Mouse (Mus musculus) midbrain, embryonic 10.5 days (tissue): Measurements from ENCODE around the gene Arl4c. TPM values are rescaled to one million over a fixed set of nuclear protein-coding genes. Genes with fewer than 3 reads are reported as not detected.

Experiments used
- DNase-seq: peaks from one replicate; pipeline ENCODE4 v3.0.0-alpha.2; 2017; ENCODE audit warnings: low spot score
- H3K27ac ChIP-seq: fragments of 300-500 bp; sonication (generic); replicated peaks from 2 replicates; pipeline ENCODE4 v1.5.1; 2016; ENCODE audit warnings: mild to moderate bottlenecking
- H3K27me3 ChIP-seq: fragments of 300-500 bp; sonication (generic); 2 replicates; pipeline ENCODE4 v1.6.1; 2016; ENCODE audit warnings: low read depth, mild to moderate bottlenecking; ENCODE audit not compliant: poor library complexity, severe bottlenecking
- H3K36me3 ChIP-seq: fragments of 300-500 bp; sonication (generic); 2 replicates; pipeline ENCODE4 v1.6.1; 2016; ENCODE audit warnings: mild to moderate bottlenecking, moderate library complexity
- H3K4me1 ChIP-seq: fragments of 300-500 bp; sonication (generic); 2 replicates; pipeline ENCODE4 v1.6.1; 2016
- H3K4me3 ChIP-seq: fragments of 300-500 bp; sonication (generic); 2 replicates; pipeline ENCODE4 v1.5.1; 2016; ENCODE audit warnings: mild to moderate bottlenecking, moderate library complexity
- H3K9me3 ChIP-seq: fragments of 300-500 bp; sonication (generic); replicated peaks from 2 replicates; pipeline ENCODE4 v1.6.1; 2016; ENCODE audit warnings: mild to moderate bottlenecking
- WGBS: fragments of 180-500 bp; shearing (Covaris S2); methylation state at CpG from one replicate; pipeline ENCODE4 v1.1.7; 2016; 5-methylcytosine and 5-hydroxymethylcytosine counted together
- polyA plus RNA-seq: library from polyadenylated mRNA; unstranded; fragments of >200 nt; fragmentation: Nextera tagmentation; extraction: Ambion mirVana; gene quantifications from 2 replicates; pipeline ENCODE4 v1.2.1, GENCODE M21; 2016

Gene Arl4c
- polyA plus RNA-seq, 1 experiment from 2014 or later: 18.6 TPM

GRCm38 (mm10) chr1:88720626-88721229 lies 18.7 kb upstream of the Arl4c start:
- H3K27me3 ChIP-seq: no peaks in the 10 kb centered on the region
- peaks cover 16% of the 10 kb centered on the region; the same call in 1 of the 2 replicates for H3K4me1 ChIP-seq
- no peak overlapping the region for H3K4me3 ChIP-seq
- H3K36me3 ChIP-seq: no peaks in the 10 kb centered on the region
- H3K27ac ChIP-seq: no peak overlapping the region
- WGBS: 47% methylated on average over 11 of the region's 11 CpGs
- no peaks in the 10 kb centered on the region for H3K9me3 ChIP-seq
- no peak for DNase-seq

GRCm38 (mm10) chr1:88718563-88718962 lies 16.5 kb upstream of the Arl4c start:
- H3K27ac ChIP-seq: no peak overlapping the region
- no peaks in the 10 kb centered on the region for H3K36me3 ChIP-seq
- no peaks in the 10 kb centered on the region for H3K9me3 ChIP-seq
- 85% methylated on average over 3 of the region's 3 CpGs for WGBS
- H3K27me3 ChIP-seq: no peaks in the 10 kb centered on the region
- peaks cover 12% of the 10 kb centered on the region; the same call in 1 of the 2 replicates for H3K4me1 ChIP-seq
- no peak for DNase-seq
- H3K4me3 ChIP-seq: no peak overlapping the region

- Histone ChIP-seq H3K27ac (no peak overlapping the region), H3K36me3 (no peaks in the 10 kb centered on the region), H3K27me3 (no peaks in the 10 kb centered on the region), H3K9me3 (no peaks in the 10 kb centered on the region), H3K4me1 (peaks cover 12% of the 10 kb centered on the region; the same call in 1 of the 2 replicates), H3K4me3 (no peak overlapping the region)
- no peak for DNase-seq
- WGBS: 80% methylated on average over 13 of the region's 13 CpGs
Observed at GRCm38 (mm10) chr1:88717736-88718135, 15.7 kb upstream of the Arl4c start.

- Histone ChIP-seq H3K27ac (no peak overlapping the region), H3K4me3 (no peak overlapping the region), H3K27me3 (peaks cover 3% of the 10 kb centered on the region; the same call in 1 of the 2 replicates), H3K9me3 (no peaks in the 10 kb centered on the region), H3K4me1 (peaks cover 7% of the 10 kb centered on the region), H3K36me3 (no peaks in the 10 kb centered on the region)
- DNase-seq: no peak
- 91% methylated on average over 6 of the region's 6 CpGs for WGBS
Observed at GRCm38 (mm10) chr1:88712011-88712410, 10.0 kb upstream of the Arl4c start.

- Histone ChIP-seq H3K27me3 (peaks cover 11% of the 10 kb centered on the region), H3K27ac (no peak overlapping the region), H3K9me3 (no peaks in the 10 kb centered on the region), H3K36me3 (no peaks in the 10 kb centered on the region), H3K4me1 (peaks cover 18% of the 10 kb centered on the region), H3K4me3 (no peak overlapping the region)
- WGBS: 67% methylated on average over 9 of the region's 9 CpGs
- no peak for DNase-seq
Observed at GRCm38 (mm10) chr1:88708646-88709305, 6.8 kb upstream of the Arl4c start.

- H3K27me3 ChIP-seq: peaks cover 17% of the 10 kb centered on the region
- no peaks in the 10 kb centered on the region for H3K9me3 ChIP-seq
- no peak overlapping the region for H3K4me3 ChIP-seq
- peaks cover 18% of the 10 kb centered on the region for H3K4me1 ChIP-seq
- H3K36me3 ChIP-seq: no peaks in the 10 kb centered on the region
- no peak for DNase-seq
- H3K27ac ChIP-seq: no peak overlapping the region
- WGBS: 81% methylated on average over 3 of the region's 3 CpGs
Observed at GRCm38 (mm10) chr1:88708191-88708590, 6.2 kb upstream of the Arl4c start.

GRCm38 (mm10) chr1:88707536-88707935 lies 5.5 kb upstream of the Arl4c start:
- Histone ChIP-seq H3K4me3 (no peak overlapping the region), H3K27ac (no peak overlapping the region), H3K4me1 (peaks cover 21% of the 10 kb centered on the region), H3K9me3 (no peaks in the 10 kb centered on the region), H3K27me3 (peaks cover 24% of the 10 kb centered on the region), H3K36me3 (no peaks in the 10 kb centered on the region)
- 35% methylated on average over 6 of the region's 6 CpGs for WGBS
- DNase-seq: no peak

GRCm38 (mm10) chr1:88705799-88706198 lies 3.8 kb upstream of the Arl4c start:
- Histone ChIP-seq H3K36me3 (no peaks in the 10 kb centered on the region), H3K27ac (no peak overlapping the region; the same call in 1 of the 2 replicates), H3K9me3 (no peaks in the 10 kb centered on the region), H3K4me3 (0 out of 2 replicates have a peak overlapping the region, but pooled peaks have one; percentile 3), H3K4me1 (peaks cover 31% of the 10 kb centered on the region), H3K27me3 (peaks cover 25% of the 10 kb centered on the region)
- peak; percentile 93 for DNase-seq
- WGBS: 2% methylated on average over 15 of the region's 15 CpGs

GRCm38 (mm10) chr1:88705050-88705449 lies 3.0 kb upstream of the Arl4c start:
- Histone ChIP-seq H3K27ac (no peak overlapping the region), H3K4me1 (peaks cover 37% of the 10 kb centered on the region), H3K36me3 (no peaks in the 10 kb centered on the region), H3K27me3 (peaks cover 25% of the 10 kb centered on the region), H3K9me3 (no peaks in the 10 kb centered on the region), H3K4me3 (no peak overlapping the region)
- DNase-seq: peak; percentile 62
- WGBS: 63% methylated on average over 6 of the region's 6 CpGs

GRCm38 (mm10) chr1:88700961-88701861 lies 810 bp downstream of the Arl4c start:
- DNase-seq: peak; percentile 68
- H3K4me1 ChIP-seq: peaks cover 53% of the 10 kb centered on the region
- peaks cover 22% of the 10 kb centered on the region for H3K36me3 ChIP-seq
- H3K9me3 ChIP-seq: no peaks in the 10 kb centered on the region
- H3K4me3 ChIP-seq: peak overlapping the region; percentile 96
- peaks cover 22% of the 10 kb centered on the region for H3K27me3 ChIP-seq
- WGBS: under 1% methylated on average over 78 of the region's 78 CpGs
- peak overlapping the region; percentile 98 for H3K27ac ChIP-seq

- H3K4me1 ChIP-seq: peaks cover 44% of the 10 kb centered on the region
- peak; percentile 63 for DNase-seq
- no peaks in the 10 kb centered on the region for H3K9me3 ChIP-seq
- peaks cover 22% of the 10 kb centered on the region for H3K27me3 ChIP-seq
- peaks cover 22% of the 10 kb centered on the region for H3K36me3 ChIP-seq
- H3K27ac ChIP-seq: peak overlapping the region; percentile 98
- peak overlapping the region; percentile 96 for H3K4me3 ChIP-seq
- 4% methylated on average over 25 of the region's 25 CpGs for WGBS
Observed at GRCm38 (mm10) chr1:88699856-88700791, 1.9 kb downstream of the Arl4c start.

- peaks cover 20% of the 10 kb centered on the region for H3K27me3 ChIP-seq
- 11% methylated on average over 5 of the region's 5 CpGs for WGBS
- peaks cover 25% of the 10 kb centered on the region for H3K36me3 ChIP-seq
- peak overlapping the region; percentile 98 for H3K27ac ChIP-seq
- H3K4me3 ChIP-seq: peak overlapping the region; percentile 96
- peak; percentile 63 for DNase-seq
- peaks cover 44% of the 10 kb centered on the region for H3K4me1 ChIP-seq
- no peaks in the 10 kb centered on the region for H3K9me3 ChIP-seq
Observed at GRCm38 (mm10) chr1:88699401-88699800, 2.6 kb downstream of the Arl4c start.
